Mouse (Mus musculus) brain, embryonic 14.5 days (tissue): Measurements from ENCODE around the gene Prkar2b.

ENCODE experiments used
- CTCF ChIP-seq: fragments of 200-500 bp; IDR thresholded peaks from 2 replicates; pipeline ENCODE4 v1.5.1; 2012; ENCODE audit warnings: inconsistent platforms, mild to moderate bottlenecking, moderate library complexity, borderline replicate concordance; ENCODE audit not compliant: insufficient read depth, insufficient read length; ENCODE audit errors: extremely low read depth
- POLR2A ChIP-seq: fragments of 200-500 bp; IDR thresholded peaks from 2 replicates; pipeline ENCODE4 v1.6.1; 2012; ENCODE audit warnings: mild to moderate bottlenecking, inconsistent platforms, borderline replicate concordance; ENCODE audit not compliant: poor library complexity, insufficient read depth, insufficient read length, severe bottlenecking; ENCODE audit errors: extremely low read depth

DNA sequence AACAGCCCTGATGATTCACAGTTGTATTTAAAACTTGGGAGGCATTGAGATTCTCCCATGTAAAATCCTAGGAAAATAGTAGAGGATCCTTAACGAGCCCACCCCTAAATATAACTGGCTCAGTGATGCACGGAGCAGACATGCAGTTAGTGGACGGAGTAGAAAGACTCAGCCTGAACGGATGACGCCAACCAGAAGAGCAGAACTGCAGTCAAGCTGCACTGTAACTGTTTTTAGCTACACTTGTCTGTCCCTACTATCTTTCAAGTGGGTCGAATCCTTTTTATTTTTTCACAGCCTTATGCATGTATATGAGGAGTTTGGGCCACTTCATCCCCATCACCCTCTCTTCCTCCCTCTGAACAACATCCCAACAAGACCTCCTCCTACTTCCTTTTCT, 75.4 kb downstream of the Prkar2b start:
- TF ChIP-seq CTCF (no peak), POLR2A (no peak)
